ENCODE assay signal across 21 mouse cellular contexts in genomic region chr1:158697859-158698569, GRCm38 (mm10).
DNase-seq lines count a peak whose midpoint lies in the region; ATAC-seq and TF ChIP-seq lines count a peak whose summit lies in the region.
"Had no signal": no experiment of that assay in that cellular context is flagged by ENCODE, and none has a peak within 500 bp of the region (broad histone marks: within the 10 kb centered on the region; RNA-seq: fewer than 3 reads in every experiment).

No protein-coding gene starts in this region.

- in situ Hi-C loops in ES-E14 (cut with MboI; ENCODE audit: low sequenced_read_pairs in 2 of 2, unreplicated experiment in 2 of 2) = no loop called here

- no peak overlapping the region for H3K4me3 ChIP-seq in kidney, postnatal 0 days (replicated peaks; ENCODE audit: low read depth, low read length)
- no peak overlapping the region for H3K4me3 ChIP-seq in ES-E14 (ENCODE audit: insufficient read depth in 1 of 2, low read depth in 1 of 2, low read length in 2 of 2, poor library complexity in 1 of 2, severe bottlenecking in 1 of 2)
- no peak overlapping the region for H3K4me3 ChIP-seq in intestine, embryonic 16.5 days (ENCODE audit: low read length)
- H3K4me3 ChIP-seq: embryonic facial prominence, embryonic 10.5 days; embryonic facial prominence, embryonic 12.5 days; forebrain, embryonic 13.5 days; forebrain, embryonic 15.5 days had no signal

- H3K27ac ChIP-seq in kidney, postnatal 0 days = no peak overlapping the region
- H3K27ac ChIP-seq in ES-E14 (ENCODE audit: insufficient read depth, low read depth, low read length, poor library complexity, severe bottlenecking) = no peak overlapping the region
- no peak overlapping the region for H3K27ac ChIP-seq in intestine, embryonic 16.5 days (ENCODE audit: low read length)
- H3K27ac ChIP-seq: embryonic facial prominence, embryonic 10.5 days; embryonic facial prominence, embryonic 12.5 days; forebrain, embryonic 13.5 days; forebrain, embryonic 15.5 days had no signal

- no peak overlapping the region for H3K4me2 ChIP-seq in kidney, postnatal 0 days (ENCODE audit: low read length)
- H3K4me2 ChIP-seq in intestine, embryonic 16.5 days (ENCODE audit: low read depth, low read length) = no peak overlapping the region
- H3K4me2 ChIP-seq: embryonic facial prominence, embryonic 12.5 days; forebrain, embryonic 13.5 days; forebrain, embryonic 15.5 days had no signal

- no peak overlapping the region for H3K9ac ChIP-seq in kidney, postnatal 0 days (ENCODE audit: low read depth, low read length)
- H3K9ac ChIP-seq in ES-E14 (ENCODE audit: insufficient read depth, low read depth, low read length, poor library complexity, severe bottlenecking) = no peak overlapping the region
- H3K9ac ChIP-seq in intestine, embryonic 16.5 days (ENCODE audit: low read depth, low read length) = no peak overlapping the region
- H3K9ac ChIP-seq: embryonic facial prominence, embryonic 12.5 days; forebrain, embryonic 13.5 days; forebrain, embryonic 15.5 days; forebrain, postnatal 0 days had no signal

- ATAC-seq in kidney, postnatal 0 days (replicated peaks; ENCODE audit: low FRiP score, low read depth) = no peak
- peak; percentile 56 for ATAC-seq in granulocyte monocyte progenitor cell, adult 5-6 weeks (replicated peaks; ENCODE audit: poor library complexity, severe bottlenecking)
- peak; percentile 72 for ATAC-seq in megakaryocyte progenitor cell, adult 5-6 weeks (replicated peaks; ENCODE audit: poor library complexity)
- ATAC-seq in intestine, embryonic 16.5 days = no peak
- ATAC-seq: forebrain, embryonic 13.5 days; forebrain, embryonic 15.5 days; forebrain, postnatal 0 days had no signal

- H3K36me3 ChIP-seq in kidney, postnatal 0 days (ENCODE audit: insufficient read depth, low read length) = no peaks in the 10 kb centered on the region
- H3K36me3 ChIP-seq in ES-E14 (ENCODE audit: control insufficient read depth, insufficient read depth, low read length, poor library complexity, severe bottlenecking) = no peaks in the 10 kb centered on the region
- no peaks in the 10 kb centered on the region for H3K36me3 ChIP-seq in intestine, embryonic 16.5 days (ENCODE audit: control insufficient read depth, insufficient read depth, low read length)
- H3K36me3 ChIP-seq: embryonic facial prominence, embryonic 10.5 days; embryonic facial prominence, embryonic 12.5 days; forebrain, embryonic 15.5 days had no signal

- H3K27me3 ChIP-seq in kidney, postnatal 0 days (ENCODE audit: insufficient read depth, low read length) = no peaks in the 10 kb centered on the region
- H3K27me3 ChIP-seq in intestine, embryonic 16.5 days (replicated peaks; ENCODE audit: control insufficient read depth, insufficient read depth, low read length) = no peaks in the 10 kb centered on the region
- H3K27me3 ChIP-seq: embryonic facial prominence, embryonic 12.5 days; forebrain, embryonic 13.5 days; forebrain, embryonic 15.5 days had no signal

- no peak for DNase-seq in kidney, postnatal 0 days (ENCODE audit: low spot score)
- DNase-seq in kidney, adult 8-10 months = no peak
- no peak for DNase-seq in ES-E14 (ENCODE audit: low read depth, low spot score)
- DNase-seq in adrenal gland, postnatal 25 days = no peak
- DNase-seq in urinary bladder, adult 18-20 months (ENCODE audit: low spot score in 2 of 2) = no peak
- DNase-seq: adrenal gland, adult 2 months; adrenal gland, postnatal 10 days; adrenal gland, postnatal 36 days; cerebellum, adult 11-12 months; cerebellum, adult 2 months; cerebellum, adult 9-10 months; cerebellum, postnatal 10 days; cerebellum, postnatal 25 days; forebrain, postnatal 0 days had no signal

- H3K4me1 ChIP-seq in kidney, postnatal 0 days (replicated peaks; ENCODE audit: insufficient read depth, low read length) = no peaks in the 10 kb centered on the region
- H3K4me1 ChIP-seq in ES-E14 (ENCODE audit: control insufficient read depth in 2 of 2, insufficient read depth in 2 of 2, low read length in 2 of 2, poor library complexity in 1 of 2) = no peaks in the 10 kb centered on the region
- no peaks in the 10 kb centered on the region for H3K4me1 ChIP-seq in intestine, embryonic 16.5 days (ENCODE audit: control insufficient read depth, insufficient read depth, low read length)
- H3K4me1 ChIP-seq: embryonic facial prominence, embryonic 12.5 days; forebrain, embryonic 13.5 days; forebrain, embryonic 15.5 days had no signal

- 86% methylated on average over 10 of the region's 10 CpGs for WGBS in kidney, postnatal 0 days
- WGBS in intestine, embryonic 16.5 days = 87% methylated on average over 10 of the region's 10 CpGs

- no peaks in the 10 kb centered on the region for H3K9me3 ChIP-seq in kidney, postnatal 0 days (replicated peaks; ENCODE audit: low read length)
- H3K9me3 ChIP-seq in ES-E14 (ENCODE audit: control insufficient read depth, insufficient read depth, low read depth, low read length) = no peaks in the 10 kb centered on the region
- H3K9me3 ChIP-seq in intestine, embryonic 16.5 days (ENCODE audit: control insufficient read depth, low read length) = no peaks in the 10 kb centered on the region
- H3K9me3 ChIP-seq: embryonic facial prominence, embryonic 10.5 days; embryonic facial prominence, embryonic 12.5 days; forebrain, embryonic 13.5 days; forebrain, embryonic 15.5 days had no signal

- 0 out of 2 replicates have a peak, but pooled peaks have one; percentile 0 for TF ChIP-seq CTCF in kidney, postnatal 0 days (IDR thresholded peaks at IDR 0.05; ENCODE audit: low read depth)

TF ChIP-seq in ES-E14, 5 proteins besides CTCF, POLR2A, EP300 and RAD21:
- TF ChIP-seq ZC3H11A (IDR thresholded peaks at IDR 0.05; ENCODE audit: borderline replicate concordance, low read depth, low read length) (0 out of 2 replicates have a peak, but pooled peaks have one; percentile 0), CHD2 (IDR thresholded peaks at IDR 0.05; ENCODE audit: low read depth, low read length) (no peak), MAFK (IDR thresholded peaks at IDR 0.05; ENCODE audit: insufficient read depth, low read depth, low read length) (no peak)
TF ChIP-seq in ES-E14: peak in this region for 1.

Comparison
In these comparisons a context has a peak if more than half of its experiments do, and no peak if none do; other contexts are left out.
1. ATAC-seq: peak in granulocyte monocyte progenitor cell, adult 5-6 weeks (single experiment) and megakaryocyte progenitor cell, adult 5-6 weeks (single experiment); none in kidney, postnatal 0 days (single experiment) and intestine, embryonic 16.5 days (single experiment).